Mouse (Mus musculus) CD4-positive naive resting alpha-beta T cell, adult 76 days (primary cell): ENCODE data around the gene Syt5. TPM values are rescaled to one million over a fixed set of nuclear protein-coding genes. Genes with fewer than 3 reads are reported as not detected.

Source experiments
- total RNA-seq: library from RNA; stranded (reverse); gene quantifications from one replicate; pipeline ENCODE4 v1.2.4, GENCODE M21; 2023

Syt5 gene
- total RNA-seq, result not detected

DNA sequence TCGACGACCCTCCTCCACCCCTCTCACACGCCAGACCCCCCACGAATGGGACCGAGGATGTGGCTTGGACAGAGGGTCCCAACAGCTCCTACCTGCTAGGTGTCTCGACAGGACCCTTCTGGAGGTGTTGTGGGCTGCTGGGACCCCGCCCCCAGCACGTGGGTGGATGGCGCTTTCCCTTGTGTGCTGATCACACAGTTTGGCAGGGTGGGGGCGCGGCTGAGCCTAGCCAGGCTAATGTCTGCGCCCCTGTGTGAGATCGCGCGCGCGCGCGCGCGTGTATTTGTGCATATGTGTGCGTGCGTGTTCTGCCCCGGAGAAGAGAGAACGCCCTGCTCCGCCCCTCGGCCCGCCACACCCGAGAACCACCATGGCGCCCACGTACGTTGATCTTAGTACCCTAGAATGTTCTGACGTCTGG is at the start of gene Syt5:
Syt5 (minus strand) TSS at position 321 of the 421 bp plus-strand sequence.

DNA sequence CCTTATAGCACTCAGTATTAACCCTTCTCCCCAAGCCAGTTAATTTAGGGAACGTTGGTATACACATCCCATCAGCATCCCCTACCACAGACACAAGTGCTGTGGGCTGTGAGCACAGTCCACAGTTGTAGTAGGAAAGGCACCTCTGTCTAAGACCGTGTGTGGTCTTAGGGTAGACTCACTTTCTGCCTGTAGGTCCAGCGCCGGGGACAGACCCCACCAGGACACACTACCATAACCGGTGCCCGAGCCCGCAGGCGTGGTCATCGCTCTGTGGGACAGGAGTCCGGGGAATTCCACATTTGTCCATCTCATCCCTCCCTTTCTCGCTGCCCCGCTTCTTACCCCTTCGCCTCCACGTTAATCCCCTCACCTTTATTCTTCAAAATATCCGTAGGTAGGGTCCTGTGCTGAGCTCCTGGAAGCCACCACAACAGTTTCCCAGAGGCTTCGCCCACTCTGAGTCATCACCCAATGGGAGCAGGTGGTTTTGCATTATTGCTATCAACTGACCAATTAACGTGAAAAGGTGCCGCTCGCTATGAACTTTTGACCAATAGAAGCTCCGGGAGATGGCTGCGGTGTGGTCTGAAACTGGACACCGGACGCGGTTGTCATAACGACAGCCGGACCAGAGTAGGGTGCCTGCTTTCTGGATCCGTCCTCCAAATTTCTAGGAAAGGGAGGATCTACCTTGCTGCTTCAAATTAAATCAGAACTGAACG is 15.2 kb downstream of the Syt5 start, which contains the start of gene Dnaaf3:
Dnaaf3 (minus strand) TSS at position 449 of the 725 bp plus-strand sequence.

DNA sequence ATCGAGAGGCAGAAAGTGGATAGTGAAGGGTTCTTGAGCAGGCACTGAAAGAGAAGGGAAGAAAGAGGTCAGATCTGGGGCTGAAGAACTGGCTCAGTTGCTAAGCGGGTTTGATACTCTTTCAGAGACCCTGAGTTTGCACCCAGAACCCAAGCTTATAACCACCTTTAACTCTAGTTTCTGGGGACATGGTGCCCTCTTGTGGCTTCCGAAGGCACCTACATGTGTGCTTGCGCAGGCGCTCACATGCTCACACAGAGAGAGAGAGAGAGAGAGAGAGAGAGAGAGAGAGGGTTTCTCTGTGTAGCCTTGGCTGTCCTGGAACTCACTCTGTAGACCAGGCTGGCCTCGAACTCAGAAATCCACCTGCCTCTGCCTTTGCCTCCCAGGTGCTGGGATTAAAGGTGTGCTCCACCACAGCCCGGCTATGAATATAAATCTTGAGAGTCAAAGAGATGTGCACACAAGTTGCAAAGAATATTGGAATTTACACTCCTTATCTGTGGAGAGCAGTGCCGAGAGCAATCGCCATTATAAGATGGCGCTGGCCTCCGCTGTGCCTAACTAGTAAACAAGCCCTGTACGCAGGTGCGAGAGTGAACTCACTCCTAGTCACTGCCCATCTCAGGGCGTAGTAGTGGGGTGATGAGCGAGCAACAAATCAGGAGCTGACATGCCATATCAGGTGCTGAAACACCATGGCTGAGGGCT is 23.0 kb downstream of the Syt5 start, which contains the start of gene Tnni3:
Tnni3 (minus strand) TSS at position 18 of the 711 bp plus-strand sequence.

DNA sequence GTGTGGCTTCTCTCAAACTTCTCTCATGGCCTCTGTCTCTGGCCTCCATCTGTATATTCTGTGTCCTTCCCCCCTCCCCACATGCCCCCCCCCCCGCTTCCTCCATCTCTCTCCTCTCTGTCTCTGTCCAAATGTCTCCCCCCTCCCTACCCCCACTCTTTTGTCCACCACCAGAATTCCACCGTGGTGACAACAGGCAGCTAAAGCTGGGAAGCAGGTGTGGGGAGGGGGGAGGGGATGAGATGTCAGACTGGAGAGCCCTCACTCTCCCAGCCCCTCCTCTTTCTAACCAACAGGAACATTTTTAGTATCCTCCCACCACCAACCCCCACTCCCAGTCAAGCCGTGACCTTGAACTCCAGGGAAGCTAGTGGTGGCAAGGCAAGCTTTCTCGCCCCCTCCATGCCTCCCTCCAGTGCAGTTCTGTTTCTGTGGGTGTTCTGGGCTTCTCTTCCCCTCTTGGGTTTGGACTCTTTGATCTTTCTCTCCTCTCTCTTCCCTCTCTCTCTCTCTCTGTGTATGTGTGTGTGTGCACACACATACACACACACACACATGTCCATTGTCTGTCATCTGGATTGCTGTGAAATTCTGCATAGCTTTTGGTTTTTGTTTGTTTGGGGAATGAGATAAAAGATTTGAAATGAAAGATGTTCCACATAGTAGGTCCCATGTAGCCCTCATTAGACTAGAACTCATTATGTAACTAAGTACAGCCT is 30.9 kb downstream of the Syt5 start, which contains the start of gene Tnnt1:
Tnnt1 (minus strand) TSS at position 51 of the 719 bp plus-strand sequence.

DNA sequence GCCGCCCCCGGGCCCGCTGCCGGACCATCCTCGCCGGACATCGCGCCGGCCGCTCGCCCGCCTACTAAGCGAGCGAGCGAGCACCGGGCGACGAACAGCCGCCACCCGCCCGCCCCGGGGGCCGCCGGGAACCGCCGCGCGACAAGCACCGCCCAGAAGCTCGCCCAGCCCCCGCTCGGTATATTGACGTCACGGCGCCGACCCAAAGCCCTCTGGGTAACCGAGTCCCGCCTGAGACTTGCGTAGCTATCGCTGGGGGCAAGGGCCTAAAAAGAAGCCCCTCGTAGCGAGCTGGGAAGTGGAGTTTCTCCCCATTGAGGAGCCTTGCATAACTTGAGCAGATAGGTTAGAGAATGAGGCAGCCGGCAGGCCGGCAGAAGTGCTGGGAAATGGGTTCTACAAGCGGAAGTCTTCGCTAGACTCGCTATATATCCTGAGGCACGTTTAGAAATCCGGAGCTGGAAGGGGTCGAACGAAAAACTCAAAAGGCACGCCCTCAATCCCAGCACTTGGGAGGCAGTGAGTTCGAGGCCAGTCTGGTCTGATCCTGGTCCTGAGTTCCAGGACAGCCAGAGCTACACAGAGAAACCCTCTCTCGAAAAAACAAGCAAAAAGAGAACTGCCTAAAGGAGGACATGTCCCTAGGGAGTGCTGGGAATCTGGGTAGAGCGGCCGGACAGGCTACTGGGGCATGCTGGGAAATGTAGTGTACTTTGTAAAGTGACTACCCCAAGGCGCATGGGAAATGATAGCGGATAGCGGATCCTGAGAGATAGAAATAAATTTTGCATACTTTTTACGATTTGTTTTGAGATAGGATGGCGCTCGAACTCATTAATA is 45.6 kb downstream of the Syt5 start, which contains the start of gene Ppp1r12c:
Ppp1r12c (minus strand) TSS at position 123 of the 840 bp plus-strand sequence.

Other genes with a start within 250 kb of the Syt5 start
- gene Ncr1, start 209.8 kb downstream of the Syt5 start, total RNA-seq, result 2.7 TPM
- 0.12 TPM for gene Gp6, start 149.8 kb downstream of the Syt5 start, total RNA-seq
- gene Rdh13, start 101.9 kb downstream of the Syt5 start, total RNA-seq, result 8.8 TPM
- gene Eps8l1, start 86.9 kb downstream of the Syt5 start, total RNA-seq, result 40.5 TPM
- 302 TPM for gene Ppp1r12c, start 45.9 kb downstream of the Syt5 start, total RNA-seq
- 8.4 TPM for gene Tnnt1, start 31.2 kb downstream of the Syt5 start, total RNA-seq
- gene Tnni3, start 23.3 kb downstream of the Syt5 start, total RNA-seq, result 1.0 TPM
- 0.26 TPM for gene Dnaaf3, start 15.1 kb downstream of the Syt5 start, total RNA-seq
- not detected for gene Ptprh, start 56.5 kb upstream of the Syt5 start, total RNA-seq
- gene Tmem86b, start 83.9 kb upstream of the Syt5 start, total RNA-seq, result 51.6 TPM
- gene Ppp6r1, start 111.5 kb upstream of the Syt5 start, total RNA-seq, result 282 TPM
- 71.8 TPM for gene Hspbp1, start 137.5 kb upstream of the Syt5 start, total RNA-seq
- not detected for gene Brsk1, start 143.1 kb upstream of the Syt5 start, total RNA-seq
- gene Tmem150b, start 177.7 kb upstream of the Syt5 start, total RNA-seq, result 0.76 TPM
- gene Kmt5c, start 192.6 kb upstream of the Syt5 start, total RNA-seq, result 61.4 TPM
- 1.9 TPM for gene Cox6b2, start 205.6 kb upstream of the Syt5 start, total RNA-seq
- not detected for gene Fam71e2, start 223.8 kb upstream of the Syt5 start, total RNA-seq
- not detected for gene Il11, start 235.3 kb upstream of the Syt5 start, total RNA-seq
- not detected for gene Tmem190, start 235.4 kb upstream of the Syt5 start, total RNA-seq
- gene Tmem238, start 242.1 kb upstream of the Syt5 start, total RNA-seq, result 1.7 TPM
- 1,948 TPM for gene Rpl28, start 245.3 kb upstream of the Syt5 start, total RNA-seq